ENCODE assay signal across 8 mouse cellular contexts in genomic region chrX:152327689-152328052, GRCm38 (mm10). TPM values are rescaled to one million over a fixed set of nuclear protein-coding genes. Genes with fewer than 3 reads are reported as not detected.
DNase-seq lines count a peak whose midpoint lies in the region; ATAC-seq and TF ChIP-seq lines count a peak whose summit lies in the region.

No protein-coding gene starts in this region.

- peak overlapping the region; percentile 48; the same call in 1 of the 2 replicates for H3K9ac ChIP-seq in liver, embryonic 12.5 days
- peak overlapping the region; percentile 27; the same call in 1 of the 2 replicates for H3K9ac ChIP-seq in stomach, postnatal 0 days (ENCODE audit: low read length)

- H3K4me2 ChIP-seq in liver, embryonic 12.5 days = peak overlapping the region; percentile 74
- H3K4me2 ChIP-seq in stomach, postnatal 0 days (replicated peaks; ENCODE audit: low read depth) = peak overlapping the region; percentile 61

- H3K36me3 ChIP-seq in testis, adult 2 months (ENCODE audit: control insufficient read depth, insufficient read depth, low read length) = no peaks in the 10 kb centered on the region
- no peaks in the 10 kb centered on the region for H3K36me3 ChIP-seq in liver, embryonic 12.5 days
- no peaks in the 10 kb centered on the region for H3K36me3 ChIP-seq in stomach, postnatal 0 days (ENCODE audit: control insufficient read depth, insufficient read depth, low read length)

- no peaks in the 10 kb centered on the region for H3K27me3 ChIP-seq in testis, adult 2 months (ENCODE audit: control insufficient read depth, insufficient read depth, low read length)
- peaks cover 9% of the 10 kb centered on the region; the same call in 1 of the 2 replicates for H3K27me3 ChIP-seq in liver, embryonic 12.5 days (replicated peaks)
- H3K27me3 ChIP-seq in stomach, postnatal 0 days (ENCODE audit: control insufficient read depth, insufficient read depth, low read length) = no peaks in the 10 kb centered on the region

- DNase-seq in frontal cortex, postnatal 25 days (ENCODE audit: low spot score in 2 of 2) = no peak
- no peak for DNase-seq in testis, postnatal 14 days (ENCODE audit: low spot score)
- no peak for DNase-seq in stomach, postnatal 0 days (ENCODE audit: low spot score)
- DNase-seq in urinary bladder, postnatal 4 days (ENCODE audit: low spot score in 2 of 2) = no peak
- DNase-seq in cerebellum, postnatal 14 days = no peak

- TF ChIP-seq CTCF in testis, adult 2 months (IDR thresholded peaks at IDR 0.05; ENCODE audit: control insufficient read depth, insufficient read depth, insufficient replicate concordance, low read depth, low read length) = no peak
- no peak for TF ChIP-seq CTCF in stomach, postnatal 0 days (IDR thresholded peaks at IDR 0.05; ENCODE audit: low read depth)

- no peak for TF ChIP-seq POLR2A in testis, adult 2 months (IDR thresholded peaks at IDR 0.05; ENCODE audit: control insufficient read depth, low read depth, low read length)

- 19% methylated on average over 8 of the region's 8 CpGs for WGBS in liver, embryonic 12.5 days (ENCODE audit: insufficient replicate concordance)
- 13% methylated on average over 8 of the region's 8 CpGs for WGBS in stomach, postnatal 0 days

- no peaks in the 10 kb centered on the region for H3K4me1 ChIP-seq in testis, adult 2 months (ENCODE audit: control insufficient read depth, insufficient read depth, low read length)
- H3K4me1 ChIP-seq in liver, embryonic 12.5 days = peaks cover 9% of the 10 kb centered on the region; the same call in 1 of the 2 replicates
- H3K4me1 ChIP-seq in stomach, postnatal 0 days (replicated peaks; ENCODE audit: control insufficient read depth, insufficient read depth) = no peaks in the 10 kb centered on the region

- peak overlapping the region; percentile 21; the same call in 1 of the 2 replicates for H3K27ac ChIP-seq in testis, adult 2 months (ENCODE audit: control insufficient read depth, insufficient read depth, low read depth, low read length)
- no peak overlapping the region for H3K27ac ChIP-seq in liver, embryonic 12.5 days
- 0 out of 2 replicates have a peak overlapping the region, but pooled peaks have one; percentile 24 for H3K27ac ChIP-seq in stomach, postnatal 0 days (replicated peaks)

- ATAC-seq in frontal cortex, adult (ENCODE audit: low TSS enrichment) = peak; percentile 48
- peak; percentile 43 for ATAC-seq in liver, embryonic 12.5 days
- ATAC-seq in stomach, postnatal 0 days (ENCODE audit: low FRiP score, low TSS enrichment) = peak; percentile 14; the same call in 1 of the 2 replicates

- no peak for TF ChIP-seq EP300 in stomach, postnatal 0 days (optimal IDR thresholded peaks at IDR 0.05)

- H3K4me3 ChIP-seq in testis, adult 2 months (ENCODE audit: control insufficient read depth, low read depth, low read length) = peak overlapping the region; percentile 74
- peak overlapping the region; percentile 65 for H3K4me3 ChIP-seq in liver, embryonic 12.5 days
- peak overlapping the region; percentile 50 for H3K4me3 ChIP-seq in stomach, postnatal 0 days (ENCODE audit: low read depth, low read length)

- no peaks in the 10 kb centered on the region for H3K9me3 ChIP-seq in liver, embryonic 12.5 days (replicated peaks)
- H3K9me3 ChIP-seq in stomach, postnatal 0 days (ENCODE audit: control insufficient read depth, low read length) = no peaks in the 10 kb centered on the region

RNA-seq across cellular contexts. Expression of gene Kantr, which starts 0.4 kb away (rescaled TPM):
- polyA plus RNA-seq in testis, adult 2 months (2012; rRNA removed) = 1.8 and 2.6 TPM in 2 replicates
- polyA plus RNA-seq in liver, embryonic 12.5 days (2016; fragmentation: Nextera tagmentation; extraction: Ambion mirVana) = 4.5 and 5.3 TPM in 2 replicates
- polyA plus RNA-seq in stomach, postnatal 0 days (2015; fragmentation: Nextera tagmentation; extraction: Ambion mirVana) = 4.7 and 5.4 TPM in 2 replicates

RNA-seq across cellular contexts. Expression of gene Tspyl2, which starts 14.6 kb away (rescaled TPM):
- 26.1 and 31.7 TPM in 2 replicates for polyA plus RNA-seq in testis, adult 2 months (2012; rRNA removed)
- 10.7 and 11.6 TPM in 2 replicates for polyA plus RNA-seq in liver, embryonic 12.5 days (2016; fragmentation: Nextera tagmentation; extraction: Ambion mirVana)
- 12.3 and 12.9 TPM in 2 replicates for polyA plus RNA-seq in stomach, postnatal 0 days (2015; fragmentation: Nextera tagmentation; extraction: Ambion mirVana)

RNA-seq across cellular contexts. Expression of gene Gpr173, which starts 40.8 kb away (rescaled TPM):
- 0.38 and 0.47 TPM in 2 replicates for polyA plus RNA-seq in testis, adult 2 months (2012; rRNA removed)
- 0.29 and 0.42 TPM in 2 replicates for polyA plus RNA-seq in liver, embryonic 12.5 days (2016; fragmentation: Nextera tagmentation; extraction: Ambion mirVana)
- polyA plus RNA-seq in stomach, postnatal 0 days (2015; fragmentation: Nextera tagmentation; extraction: Ambion mirVana) = 1.0 and 1.3 TPM in 2 replicates
